12 mouse cellular contexts compared by ENCODE assay signal in the genomic region with DNA sequence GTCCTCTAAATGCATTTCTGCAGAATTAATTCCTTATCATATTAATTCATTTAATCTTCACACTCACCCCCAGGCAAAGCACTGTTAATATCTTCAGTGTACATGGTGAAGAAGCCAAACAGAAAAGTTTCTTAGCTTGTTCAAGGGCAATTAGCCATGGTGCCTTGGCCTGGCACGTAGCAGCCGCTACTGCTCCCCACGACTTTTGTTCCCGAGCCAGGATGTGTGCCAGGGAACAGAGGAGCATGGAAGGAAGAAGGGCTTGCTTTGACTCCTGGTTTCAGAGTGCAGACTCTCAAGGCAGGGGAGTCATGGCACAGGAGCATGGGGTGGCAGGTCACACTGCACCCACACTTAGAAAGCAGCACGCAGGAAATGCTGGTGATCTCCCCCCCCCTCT.
"Had no signal": no experiment of that assay in that cellular context is flagged by ENCODE, and none has a peak within 500 bp of the region (broad histone marks: within the 10 kb centered on the region; RNA-seq: fewer than 3 reads in every experiment).

No protein-coding gene starts in this region.

- DNase-seq: lung, adult 18-20 months; lung, embryonic 14.5 days; lung, postnatal 10 days; lung, postnatal 4 days; retina, postnatal 1 day; right cerebral cortex, adult 18-20 months; right cerebral cortex, postnatal 25 days; right cerebral cortex, postnatal 4 days; spleen, adult 18-20 months; thymus, adult 18-20 months; thymus, postnatal 14 days; thymus, postnatal 36 days had no signal
